Mouse (Mus musculus) adrenal gland, adult (tissue): Measurements from ENCODE around the gene Tm4sf5.
"Not testable (repeated sequence)": the region's sequence is repeated elsewhere in the genome, so short reads cannot be mapped to it uniquely, and the experiment has no call there.

Experiments used
- DNase-seq, 2 experiments: peaks; one replicate each; pipeline ENCODE4 v3.0.0; 2022 to 2023; ENCODE audit warnings: low spot score in 1 of 2; ENCODE audit not compliant: inconsistent age in 2 of 2

Gene Tm4sf5

GRCm38 (mm10) chr11:70509753-70510564 lies 4.9 kb downstream of the Tm4sf5 start:
- DNase-seq = peak in 1 of 2 experiments; percentile 68

- no peak for DNase-seq
These were observed 6.2 kb downstream of the Tm4sf5 start for GRCm38 (mm10) chr11:70511242-70511641.

GRCm38 (mm10) chr11:70511825-70512224 lies 6.8 kb downstream of the Tm4sf5 start:
- no peak for DNase-seq

GRCm38 (mm10) chr11:70512709-70513342 lies 7.8 kb downstream of the Tm4sf5 start:
- no peak for DNase-seq

- peak in 1 of 2 experiments; percentile 56 for DNase-seq
These were observed 8.5 kb downstream of the Tm4sf5 start for GRCm38 (mm10) chr11:70513520-70513919.

- DNase-seq = no peak
These were observed 9.2 kb downstream of the Tm4sf5 start, which contains the start of gene Vmo1 for GRCm38 (mm10) chr11:70514288-70514687. Vmo1 (minus strand) TSS chr11:70514616.

- DNase-seq = peak in 1 of 2 experiments; percentile 83
These were observed 11.3 kb downstream of the Tm4sf5 start for GRCm38 (mm10) chr11:70516352-70516751.

- no peak for DNase-seq
These were observed 13.4 kb downstream of the Tm4sf5 start for GRCm38 (mm10) chr11:70518436-70518835.

- no peak for DNase-seq
These were observed 13.9 kb downstream of the Tm4sf5 start, which contains the start of gene Gltpd2 for GRCm38 (mm10) chr11:70518923-70519322. Gltpd2 (plus strand) TSS chr11:70519196.

GRCm38 (mm10) chr11:70520178-70520769 lies 15.2 kb downstream of the Tm4sf5 start:
- DNase-seq = peak; percentile 56 to 79

GRCm38 (mm10) chr11:70523306-70523989 lies 18.4 kb downstream of the Tm4sf5 start:
- DNase-seq = peak in 1 of 2 experiments; percentile 33

GRCm38 (mm10) chr11:70524782-70525181 lies 19.7 kb downstream of the Tm4sf5 start:
- DNase-seq = no peak

GRCm38 (mm10) chr11:70525184-70525678 lies 20.2 kb downstream of the Tm4sf5 start, which contains the start of gene Psmb6:
Psmb6 (plus strand) TSS chr11:70525367.
- peak; percentile 93 to 97 for DNase-seq

- no peak for DNase-seq
These were observed 20.7 kb downstream of the Tm4sf5 start for GRCm38 (mm10) chr11:70525726-70526125.

- DNase-seq = no peak
These were observed 21.2 kb downstream of the Tm4sf5 start for GRCm38 (mm10) chr11:70526211-70526610.

- peak in 1 of 2 experiments; percentile 20 for DNase-seq
These were observed 23.6 kb downstream of the Tm4sf5 start for GRCm38 (mm10) chr11:70528610-70529009.

- not testable (repeated sequence) for DNase-seq
These were observed 26.0 kb downstream of the Tm4sf5 start for GRCm38 (mm10) chr11:70531065-70531464.

- no peak for DNase-seq
These were observed 27.8 kb downstream of the Tm4sf5 start, which contains the start of gene Gm40193 for GRCm38 (mm10) chr11:70532839-70533238. Gm40193 (minus strand) TSS chr11:70532939.

- DNase-seq = peak in 1 of 2 experiments; percentile 30
These were observed 34.4 kb downstream of the Tm4sf5 start for GRCm38 (mm10) chr11:70539423-70539822.

GRCm38 (mm10) chr11:70539877-70540587 lies 35.0 kb downstream of the Tm4sf5 start, which contains the start of gene Pld2:
Pld2 (plus strand) TSS chr11:70540064.
- DNase-seq = peak; percentile 94 to 96
